Mouse (Mus musculus): ENCODE data around the gene Plagl1. TPM values are rescaled to one million over a fixed set of nuclear protein-coding genes. Genes with fewer than 3 reads are reported as not detected.

Plagl1 gene
- polyA plus RNA-seq, 1 experiment from 2014 or later = 60.3 TPM

DNA sequence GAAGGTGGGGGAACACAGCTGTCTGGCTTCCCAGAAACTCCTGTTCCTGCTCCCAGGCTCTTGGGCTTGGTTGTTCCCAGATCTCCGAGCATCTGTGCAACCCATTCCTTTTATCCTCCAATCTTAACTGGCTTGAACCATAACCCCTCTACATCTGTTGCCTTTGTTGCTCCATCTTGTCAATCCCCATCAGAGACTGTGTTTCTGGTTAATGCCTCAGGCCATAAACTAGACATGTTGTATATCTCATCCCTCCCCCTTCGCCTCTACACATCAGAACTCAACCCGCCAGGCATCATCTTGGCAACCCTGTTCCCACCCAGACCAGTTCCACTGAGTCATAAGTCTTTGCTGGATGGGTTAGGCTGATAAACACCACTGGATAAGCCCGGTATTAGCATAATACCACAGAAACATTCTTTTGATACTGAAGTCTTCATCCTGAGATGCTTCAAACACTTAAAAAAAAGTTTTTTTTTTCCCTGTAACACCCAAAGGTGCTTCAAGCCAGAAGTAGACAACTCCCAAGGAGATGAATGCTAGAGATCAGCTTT, 92.6 kb downstream of the Plagl1 start:
- H3K4me3 ChIP-seq = no peak overlapping the region

DNA sequence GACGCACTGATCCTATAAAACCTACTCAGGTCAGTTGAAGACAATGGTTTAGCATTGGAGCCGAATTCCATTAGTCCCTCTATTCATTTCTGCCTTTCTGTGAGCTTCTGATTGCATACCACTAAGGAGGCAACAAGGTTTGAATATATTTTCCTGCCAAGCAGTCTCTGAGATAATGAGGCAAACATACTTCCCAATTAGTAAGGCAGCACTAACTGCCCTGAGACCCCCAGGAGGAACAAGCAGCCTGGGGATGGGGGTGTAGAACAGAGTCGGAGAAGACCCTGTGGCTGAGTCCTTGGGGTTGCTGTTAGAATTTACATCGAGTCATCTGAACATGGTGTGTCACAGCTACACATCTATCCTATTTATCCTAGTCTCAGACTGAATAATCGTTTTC, 95.1 kb downstream of the Plagl1 start:
- Histone ChIP-seq H3K4me3 (no peak overlapping the region), H3K27me3 (no peaks in the 10 kb centered on the region), H3K4me2 (replicated peaks) (no peak overlapping the region), H3K36me3 (no peaks in the 10 kb centered on the region), H3K4me1 (no peaks in the 10 kb centered on the region), H3K9me3 (replicated peaks) (no peaks in the 10 kb centered on the region), H3K9ac (no peak overlapping the region), H3K27ac (no peak overlapping the region)
- WGBS = 86% methylated on average over 5 of the region's 5 CpGs
- no peak for ATAC-seq (ENCODE audit: low FRiP score)

More for the DNA sequence above, 92.6 kb downstream of the Plagl1 start:
- H3K27ac ChIP-seq = no peak overlapping the region
- 82% methylated on average over 4 of the region's 4 CpGs for WGBS
- no peak overlapping the region for H3K9ac ChIP-seq
- H3K4me2 ChIP-seq (replicated peaks) = no peak overlapping the region
- no peaks in the 10 kb centered on the region for H3K9me3 ChIP-seq (replicated peaks)
- H3K36me3 ChIP-seq = no peaks in the 10 kb centered on the region
- no peaks in the 10 kb centered on the region for H3K27me3 ChIP-seq
- 0 out of 2 replicates have a peak, but pooled peaks cover 2% of the 10 kb centered on the region for H3K4me1 ChIP-seq
- no peak for ATAC-seq (ENCODE audit: low FRiP score)

DNA sequence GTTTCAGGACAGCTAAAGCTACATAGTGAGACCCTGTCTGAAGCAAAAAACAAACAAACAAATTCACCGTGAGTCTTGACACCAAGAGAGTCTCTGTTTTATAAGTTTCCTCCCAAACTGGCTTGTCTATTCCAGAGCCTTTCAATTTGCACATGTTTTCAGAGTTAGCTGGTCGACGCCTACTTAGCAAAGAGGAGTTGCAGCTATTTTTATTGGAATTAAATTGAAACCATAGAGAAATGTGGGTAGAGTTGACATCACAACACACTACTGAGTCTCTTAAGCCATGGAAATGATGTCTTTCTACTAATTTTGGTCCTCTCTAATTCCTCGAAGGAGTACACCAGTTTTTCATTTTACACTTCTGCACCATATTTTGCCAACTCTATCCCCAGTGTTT, 100.6 kb downstream of the Plagl1 start:
- no peak overlapping the region for H3K4me2 ChIP-seq (replicated peaks)
- peaks cover 6% of the 10 kb centered on the region; the same call in 1 of the 2 replicates for H3K9me3 ChIP-seq (replicated peaks)
- ATAC-seq (ENCODE audit: low FRiP score) = no peak
- no peak overlapping the region for H3K4me3 ChIP-seq
- no peak overlapping the region for H3K9ac ChIP-seq
- H3K4me1 ChIP-seq = no peaks in the 10 kb centered on the region
- no peaks in the 10 kb centered on the region for H3K27me3 ChIP-seq
- 89% methylated on average over 4 of the region's 4 CpGs for WGBS
- no peak overlapping the region for H3K27ac ChIP-seq
- H3K36me3 ChIP-seq = no peaks in the 10 kb centered on the region

DNA sequence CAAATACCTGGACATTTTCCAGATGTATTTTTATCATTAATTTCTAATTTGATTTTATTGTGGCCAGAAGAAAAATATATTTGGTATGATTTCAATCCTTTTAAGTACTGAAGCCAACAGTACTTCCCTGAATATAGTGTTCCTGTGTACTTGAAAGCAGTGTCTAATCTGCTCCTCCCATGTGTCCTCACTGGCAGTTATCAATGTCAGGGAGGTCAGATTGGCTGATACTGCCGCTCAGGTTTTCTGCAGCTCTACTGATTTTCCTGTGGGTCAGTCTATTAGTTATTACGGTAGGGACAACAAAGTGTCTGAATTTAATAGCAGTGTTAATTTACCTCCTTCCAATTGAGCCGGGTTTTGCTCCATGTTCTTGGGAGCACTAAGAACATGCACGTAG, 101.7 kb downstream of the Plagl1 start:
- peaks cover 6% of the 10 kb centered on the region; the same call in 1 of the 2 replicates for H3K9me3 ChIP-seq (replicated peaks)
- H3K27ac ChIP-seq = no peak overlapping the region
- no peak overlapping the region for H3K9ac ChIP-seq
- H3K36me3 ChIP-seq = no peaks in the 10 kb centered on the region
- H3K27me3 ChIP-seq = no peaks in the 10 kb centered on the region
- H3K4me3 ChIP-seq = no peak overlapping the region
- no peak overlapping the region for H3K4me2 ChIP-seq (replicated peaks)
- WGBS = 88% methylated on average over 4 of the region's 4 CpGs
- no peaks in the 10 kb centered on the region for H3K4me1 ChIP-seq
- ATAC-seq (ENCODE audit: low FRiP score) = no peak

DNA sequence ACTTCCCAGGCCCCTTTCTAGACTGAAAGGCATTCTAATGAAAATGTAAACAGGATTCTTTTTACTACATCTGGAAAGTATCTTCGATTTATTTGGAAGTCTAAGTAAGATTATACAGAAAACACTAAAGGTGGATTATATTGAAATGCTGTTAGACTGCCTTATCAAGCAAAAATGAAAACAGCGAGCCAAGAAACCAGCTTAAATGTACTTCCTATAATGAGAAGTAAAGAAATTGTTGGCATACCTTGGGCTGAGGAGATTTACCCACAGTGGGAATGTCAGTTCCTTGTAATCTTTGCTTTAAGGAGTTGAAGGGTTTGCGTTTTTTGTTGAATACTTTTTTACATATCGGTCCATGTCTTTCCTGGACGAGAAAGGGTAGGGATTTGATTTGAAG, 108.2 kb downstream of the Plagl1 start:
- Histone ChIP-seq H3K27me3 (no peaks in the 10 kb centered on the region), H3K4me3 (no peak overlapping the region), H3K9ac (no peak overlapping the region), H3K4me2 (replicated peaks) (no peak overlapping the region), H3K4me1 (peaks cover 8% of the 10 kb centered on the region), H3K27ac (no peak overlapping the region), H3K9me3 (replicated peaks) (peaks cover 6% of the 10 kb centered on the region; the same call in 1 of the 2 replicates), H3K36me3 (no peaks in the 10 kb centered on the region)
- ATAC-seq (ENCODE audit: low FRiP score) = no peak
- WGBS = 83% methylated on average over 5 of the region's 5 CpGs

DNA sequence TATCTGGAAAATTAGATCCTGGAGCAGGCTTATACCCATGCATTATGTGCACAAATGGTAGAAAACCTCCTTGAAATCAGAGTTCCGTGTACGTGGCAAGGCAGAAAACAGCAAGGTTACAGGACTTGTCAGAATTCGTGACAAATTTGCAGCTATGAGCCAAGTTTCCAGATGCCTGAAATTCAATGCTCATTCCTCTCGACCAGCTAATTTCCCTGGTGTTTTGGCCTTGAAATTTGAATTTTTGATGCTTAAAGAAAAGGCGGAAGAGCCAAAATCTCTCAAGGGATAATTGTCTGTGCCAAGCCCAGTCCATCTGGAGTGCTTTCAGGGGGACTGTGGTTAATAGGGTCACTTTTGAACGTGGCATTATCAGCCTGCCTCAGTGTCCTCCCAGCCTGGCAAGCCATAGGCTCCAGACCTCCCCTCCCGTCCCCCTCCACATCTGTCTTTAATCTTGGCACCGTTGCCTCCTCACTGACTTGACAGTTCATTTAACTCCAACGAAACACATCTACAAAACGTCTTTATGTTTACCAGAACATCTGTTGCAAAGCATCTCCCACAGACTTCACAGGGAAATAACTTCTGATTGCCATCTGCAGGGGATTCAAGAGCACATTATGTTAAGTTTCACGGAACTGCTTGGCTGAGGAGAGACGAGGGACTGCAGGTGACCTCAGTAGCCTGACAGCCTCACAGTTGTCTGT, 110.6 kb downstream of the Plagl1 start:
- Histone ChIP-seq H3K27me3 (no peaks in the 10 kb centered on the region), H3K9me3 (replicated peaks) (no peaks in the 10 kb centered on the region), H3K9ac (no peak overlapping the region), H3K4me1 (peaks cover 8% of the 10 kb centered on the region), H3K4me3 (no peak overlapping the region), H3K36me3 (peaks cover under 1% of the 10 kb centered on the region; the same call in 1 of the 2 replicates), H3K27ac (no peak overlapping the region), H3K4me2 (replicated peaks) (no peak overlapping the region)
- WGBS = 45% methylated on average over 12 of the region's 12 CpGs
- 0 out of 2 replicates have a peak, but pooled peaks have one; percentile 29 for ATAC-seq (ENCODE audit: low FRiP score)

DNA sequence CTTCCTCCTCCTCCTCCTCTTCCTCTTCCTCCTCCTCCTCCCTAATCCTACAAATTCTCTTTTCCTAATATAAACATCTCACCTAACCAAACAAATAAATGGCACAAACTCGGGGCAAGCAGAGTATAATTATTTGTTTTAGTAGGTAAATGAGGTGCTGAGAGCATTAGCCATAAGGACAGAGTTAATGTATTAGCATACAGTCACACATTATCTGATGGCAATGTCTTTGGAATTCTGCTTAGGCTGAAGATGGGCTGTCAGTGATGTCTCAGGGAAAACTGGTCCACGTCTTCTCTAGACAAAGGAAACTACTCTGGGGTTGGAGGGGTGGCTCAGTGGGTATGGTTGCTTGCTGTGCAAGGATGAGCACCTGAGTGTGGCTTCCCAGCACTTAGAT, 111.2 kb downstream of the Plagl1 start:
- H3K9me3 ChIP-seq (replicated peaks) = no peaks in the 10 kb centered on the region
- no peak overlapping the region for H3K4me2 ChIP-seq (replicated peaks)
- 67% methylated on average over 2 of the region's 2 CpGs for WGBS
- no peak overlapping the region for H3K4me3 ChIP-seq
- H3K4me1 ChIP-seq = peaks cover 8% of the 10 kb centered on the region
- no peak for ATAC-seq (ENCODE audit: low FRiP score)
- no peaks in the 10 kb centered on the region for H3K27me3 ChIP-seq
- H3K36me3 ChIP-seq = peaks cover 6% of the 10 kb centered on the region; the same call in 1 of the 2 replicates
- no peak overlapping the region for H3K27ac ChIP-seq
- no peak overlapping the region for H3K9ac ChIP-seq

DNA sequence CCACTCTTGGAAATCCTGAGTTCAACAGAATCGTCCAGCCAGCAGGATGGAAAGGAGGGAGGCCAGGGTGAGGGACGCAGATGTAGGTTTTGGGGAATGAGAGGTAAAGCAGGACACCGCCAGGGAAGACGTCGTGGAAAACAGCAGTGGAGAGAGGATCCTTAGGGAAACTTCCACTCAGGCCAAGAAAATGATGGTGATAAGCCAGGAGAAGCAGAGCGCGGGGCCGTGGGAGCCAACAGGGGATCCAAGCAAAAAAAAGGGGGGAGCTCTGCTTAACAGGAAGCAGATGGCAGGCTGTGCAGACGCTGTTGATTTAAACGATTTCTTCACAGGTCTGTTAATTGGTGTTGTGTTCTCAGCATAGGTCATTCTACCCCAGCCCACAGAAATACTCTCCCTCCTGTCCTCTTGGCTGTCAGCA, 112.5 kb downstream of the Plagl1 start:
- Histone ChIP-seq H3K9ac (no peak overlapping the region), H3K4me2 (replicated peaks) (no peak overlapping the region), H3K27me3 (no peaks in the 10 kb centered on the region), H3K36me3 (peaks cover 19% of the 10 kb centered on the region), H3K4me1 (peaks cover 8% of the 10 kb centered on the region), H3K4me3 (no peak overlapping the region), H3K27ac (no peak overlapping the region), H3K9me3 (replicated peaks) (no peaks in the 10 kb centered on the region)
- no peak; the same call in 1 of the 2 replicates for ATAC-seq (ENCODE audit: low FRiP score)
- 48% methylated on average over 10 of the region's 10 CpGs for WGBS

DNA sequence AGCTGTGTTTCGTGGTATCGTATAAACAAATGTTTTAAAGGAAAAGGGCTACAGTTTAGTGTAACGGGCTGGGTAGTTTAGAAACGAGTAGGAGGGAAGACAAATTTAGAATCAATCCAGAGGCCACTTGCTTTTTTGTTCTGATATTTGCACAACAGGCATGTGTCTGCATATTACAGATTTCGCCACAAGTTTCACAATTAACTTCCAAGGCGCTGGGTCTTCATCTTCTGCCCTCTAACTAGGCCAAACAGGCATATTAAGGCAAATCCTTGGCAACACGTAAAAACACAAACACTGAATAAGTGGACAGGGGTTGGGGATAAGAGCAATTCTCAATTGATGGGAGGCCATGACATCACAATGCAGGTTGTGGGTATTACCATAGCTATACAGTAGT, 115.6 kb downstream of the Plagl1 start:
- WGBS = 94% methylated on average over 7 of the region's 7 CpGs

DNA sequence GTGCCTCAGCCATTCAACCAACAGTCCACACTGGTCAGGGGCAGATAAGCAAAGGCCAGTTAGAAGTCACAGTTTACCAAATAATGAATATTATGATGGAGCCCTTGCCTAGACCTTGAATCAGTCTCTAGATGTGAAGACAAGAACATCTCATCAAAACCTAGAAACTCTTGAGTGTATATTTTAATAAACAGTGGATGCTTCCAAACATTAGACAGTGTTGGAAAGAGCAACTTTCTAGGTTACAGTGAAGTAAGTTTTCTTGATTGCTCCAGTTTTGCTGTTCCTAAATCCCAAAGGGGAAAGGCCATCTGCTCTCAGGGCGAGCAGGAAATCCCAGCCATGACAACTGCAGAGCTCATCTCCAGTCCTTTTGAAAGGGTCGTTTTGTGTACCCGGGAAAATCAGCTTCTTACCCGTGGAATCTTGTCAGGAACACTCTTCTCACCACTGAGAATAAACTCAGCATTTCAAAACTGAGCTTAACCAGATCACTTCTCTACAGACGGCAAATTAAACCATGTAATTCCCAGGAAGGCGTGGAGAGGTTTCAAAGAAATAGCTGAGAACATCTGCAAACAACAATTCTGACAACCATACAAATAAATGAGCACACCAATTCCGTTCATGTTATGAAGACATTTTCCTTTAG, 117.8 kb downstream of the Plagl1 start, which contains the start of gene Zc2hc1b:
Gene Zc2hc1b, minus strand, starts transcription at position 51 of the 652 bp plus-strand sequence.
- no peaks in the 10 kb centered on the region for H3K4me1 ChIP-seq
- ATAC-seq (ENCODE audit: low FRiP score) = no peak
- H3K27ac ChIP-seq = no peak within 1 kb of the TSS
- no peak within 1 kb of the TSS for H3K4me3 ChIP-seq
- no peaks in the 10 kb centered on the region for H3K27me3 ChIP-seq
- no peak within 1 kb of the TSS for H3K9ac ChIP-seq
- H3K4me2 ChIP-seq (replicated peaks) = no peak within 1 kb of the TSS
- WGBS = 70% methylated on average over 7 of the region's 7 CpGs
- peaks cover 68% of the 10 kb centered on the region for H3K36me3 ChIP-seq
- H3K9me3 ChIP-seq (replicated peaks) = no peaks in the 10 kb centered on the region

More for the DNA sequence above, 115.6 kb downstream of the Plagl1 start:
- peaks cover 6% of the 10 kb centered on the region for H3K4me1 ChIP-seq
- H3K27ac ChIP-seq = no peak overlapping the region
- no peak overlapping the region for H3K4me2 ChIP-seq (replicated peaks)
- H3K27me3 ChIP-seq = no peaks in the 10 kb centered on the region
- no peak overlapping the region for H3K9ac ChIP-seq
- H3K36me3 ChIP-seq = peaks cover 47% of the 10 kb centered on the region
- no peak overlapping the region for H3K4me3 ChIP-seq
- no peak for ATAC-seq (ENCODE audit: low FRiP score)
- no peaks in the 10 kb centered on the region for H3K9me3 ChIP-seq (replicated peaks)

DNA sequence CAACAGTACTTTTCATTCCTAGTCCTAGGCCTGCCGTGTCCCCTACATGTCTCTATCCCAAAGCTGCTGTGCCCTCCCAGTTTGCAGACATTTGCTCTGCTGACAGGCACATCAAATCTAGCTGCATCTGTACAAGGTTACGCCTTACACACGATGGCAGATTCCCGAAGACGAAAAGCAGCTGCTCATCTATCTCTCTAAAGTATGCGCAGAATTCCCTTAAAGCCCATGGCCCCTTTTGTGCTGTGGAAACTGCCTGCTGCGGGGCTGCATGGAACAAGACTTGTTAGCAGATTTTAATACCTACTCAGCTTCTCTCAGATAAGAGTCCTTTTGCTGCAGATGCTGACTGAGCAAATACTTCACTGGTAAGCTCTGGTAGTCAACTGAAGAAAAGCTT, 119.9 kb downstream of the Plagl1 start:
- Histone ChIP-seq H3K4me1 (no peaks in the 10 kb centered on the region), H3K27ac (no peak overlapping the region), H3K27me3 (no peaks in the 10 kb centered on the region), H3K9ac (no peak overlapping the region), H3K4me2 (replicated peaks) (no peak overlapping the region), H3K36me3 (peaks cover 82% of the 10 kb centered on the region), H3K4me3 (no peak overlapping the region), H3K9me3 (replicated peaks) (no peaks in the 10 kb centered on the region)
- ATAC-seq (ENCODE audit: low FRiP score) = no peak
- 86% methylated on average over 7 of the region's 7 CpGs for WGBS

Data from hindbrain, embryonic 12.5 days (tissue).